Mouse (Mus musculus) bone marrow macrophage, adult 2 months (primary cell): ENCODE results near the gene Prickle2. TPM values are rescaled to one million over a fixed set of nuclear protein-coding genes. Genes with fewer than 3 reads are reported as not detected.

Experiments used
- H3K27ac ChIP-seq: 2 replicates; pipeline ENCODE4 v1.5.1; 2012; ENCODE audit warnings: low read depth, low read length; ENCODE audit not compliant: insufficient read depth
- H3K4me1 ChIP-seq: 2 replicates; pipeline ENCODE4 v1.6.1; 2012; ENCODE audit warnings: low read length; ENCODE audit not compliant: control insufficient read depth, insufficient read depth
- H3K4me3 ChIP-seq: 2 replicates; pipeline ENCODE4 v1.5.1; 2012; ENCODE audit warnings: mild to moderate bottlenecking, low read length, moderate library complexity; ENCODE audit not compliant: insufficient read depth
- CTCF ChIP-seq: IDR thresholded peaks from 2 replicates; pipeline ENCODE4 v1.5.1; 2012; ENCODE audit warnings: low read depth, mild to moderate bottlenecking, low read length, moderate library complexity
- POLR2A ChIP-seq: IDR thresholded peaks from 2 replicates; pipeline ENCODE4 v1.6.1; 2012; ENCODE audit warnings: mild to moderate bottlenecking, low read depth, low read length, borderline replicate concordance
- polyA plus RNA-seq: library from polyadenylated mRNA; stranded (reverse); fragments of >200 nt; gene quantifications from 2 replicates; pipeline ENCODE4 v1.2.4, GENCODE M21; 2012; ENCODE audit not compliant: missing spikeins, insufficient read depth, insufficient read length

Prickle2 gene
- polyA plus RNA-seq, 1 experiment, result 1.6 TPM

DNA sequence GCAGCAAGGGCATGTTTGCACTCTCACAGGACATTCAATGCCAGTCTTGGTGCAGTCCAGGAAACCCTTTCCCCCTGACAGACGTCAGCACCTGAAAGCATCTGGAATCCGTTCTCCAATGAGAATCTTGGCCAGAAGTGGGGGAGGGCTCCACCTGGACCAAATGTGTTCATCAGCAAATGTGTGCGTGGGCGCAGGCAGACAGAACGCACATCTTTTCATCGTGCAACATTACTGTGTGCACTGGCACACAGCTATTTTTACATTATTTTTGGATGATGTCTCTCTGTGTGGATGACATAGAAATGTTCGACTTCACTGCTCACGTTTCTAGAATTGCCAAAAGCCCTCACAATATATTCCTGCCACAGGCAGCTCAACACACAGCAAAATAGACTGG, 156.7 kb downstream of the Prickle2 start:
- TF ChIP-seq CTCF (no peak), POLR2A (no peak)
- H3K4me3 ChIP-seq, result no peak overlapping the region
- H3K4me1 ChIP-seq, result no peaks in the 10 kb centered on the region
- no peak overlapping the region for H3K27ac ChIP-seq

DNA sequence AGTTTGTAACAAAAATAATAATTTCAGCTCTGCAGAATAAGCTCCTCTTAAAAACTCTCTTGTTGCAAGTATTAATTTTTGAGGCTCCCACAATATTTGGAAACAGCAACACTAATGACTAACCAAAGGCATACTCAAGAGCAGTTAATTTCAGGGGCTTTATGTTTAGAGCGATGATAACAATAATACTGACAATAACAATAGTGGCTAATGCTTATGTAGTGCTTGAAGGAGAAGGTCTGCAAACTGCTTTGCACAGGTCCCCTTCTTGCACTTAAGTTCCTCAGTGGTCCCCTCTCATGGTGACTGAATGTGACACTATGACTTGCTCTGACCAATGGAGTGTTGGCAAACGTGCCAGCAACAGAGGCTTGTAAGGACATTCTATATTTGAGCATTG, 160.8 kb downstream of the Prickle2 start:
- Histone ChIP-seq H3K27ac (no peak overlapping the region), H3K4me3 (no peak overlapping the region), H3K4me1 (no peaks in the 10 kb centered on the region)
- no peak for TF ChIP-seq POLR2A
- TF ChIP-seq CTCF, result no peak

DNA sequence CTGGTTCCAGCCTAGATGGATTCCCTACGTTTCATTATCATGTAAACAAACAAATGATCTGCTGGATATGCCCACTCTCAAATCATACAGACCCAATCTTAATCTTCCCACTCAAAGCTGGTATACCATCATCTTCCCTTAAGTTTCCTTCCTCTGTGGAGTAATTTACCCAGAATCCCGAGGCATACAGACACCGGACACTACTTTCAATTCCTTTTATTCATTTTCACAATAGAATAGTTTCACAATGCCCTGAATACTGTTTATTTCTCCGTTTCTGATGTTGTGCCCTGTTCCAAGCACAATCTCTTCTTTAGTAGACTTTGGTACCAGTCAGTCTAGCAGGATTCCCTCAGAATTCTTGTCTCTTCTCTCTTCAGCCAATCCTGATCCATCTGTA, 162.1 kb downstream of the Prickle2 start:
- H3K4me3 ChIP-seq, result no peak overlapping the region
- H3K27ac ChIP-seq, result no peak overlapping the region
- TF ChIP-seq CTCF (no peak), POLR2A (no peak)
- no peaks in the 10 kb centered on the region for H3K4me1 ChIP-seq

DNA sequence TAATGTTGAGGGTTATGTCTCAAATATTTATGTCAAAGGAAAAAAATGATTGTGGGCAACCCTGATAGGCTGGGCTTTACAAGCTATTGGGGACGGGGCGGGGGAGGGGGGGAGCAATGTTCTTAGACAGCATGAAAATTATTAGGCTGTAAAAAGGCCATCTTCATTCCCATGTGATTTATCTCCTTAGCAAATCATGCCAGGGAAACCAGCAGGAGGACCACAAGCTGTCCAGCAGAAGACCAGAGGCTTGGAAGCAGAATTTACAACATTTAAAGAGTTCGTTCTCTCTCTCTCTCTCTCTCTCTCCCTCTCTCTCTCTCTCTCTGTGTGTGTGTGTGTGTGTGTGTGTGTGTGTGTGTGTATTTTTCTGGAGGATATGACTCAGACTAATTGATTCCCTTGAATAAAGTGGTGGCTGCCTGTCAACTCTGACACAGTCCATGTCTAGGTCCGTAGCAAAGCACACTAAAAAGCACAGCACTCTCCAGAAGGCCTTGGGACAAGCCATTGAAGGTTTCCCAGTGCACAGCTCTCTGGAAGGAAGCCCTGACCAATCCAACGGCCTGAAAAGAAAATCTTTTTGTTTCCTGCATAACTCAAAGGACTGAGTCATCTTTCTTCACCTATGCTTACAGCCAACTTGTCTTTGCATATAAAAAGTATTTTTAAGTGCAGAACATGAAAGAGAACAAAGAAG, 163.4 kb downstream of the Prickle2 start:
- TF ChIP-seq CTCF (no peak), POLR2A (no peak)

DNA sequence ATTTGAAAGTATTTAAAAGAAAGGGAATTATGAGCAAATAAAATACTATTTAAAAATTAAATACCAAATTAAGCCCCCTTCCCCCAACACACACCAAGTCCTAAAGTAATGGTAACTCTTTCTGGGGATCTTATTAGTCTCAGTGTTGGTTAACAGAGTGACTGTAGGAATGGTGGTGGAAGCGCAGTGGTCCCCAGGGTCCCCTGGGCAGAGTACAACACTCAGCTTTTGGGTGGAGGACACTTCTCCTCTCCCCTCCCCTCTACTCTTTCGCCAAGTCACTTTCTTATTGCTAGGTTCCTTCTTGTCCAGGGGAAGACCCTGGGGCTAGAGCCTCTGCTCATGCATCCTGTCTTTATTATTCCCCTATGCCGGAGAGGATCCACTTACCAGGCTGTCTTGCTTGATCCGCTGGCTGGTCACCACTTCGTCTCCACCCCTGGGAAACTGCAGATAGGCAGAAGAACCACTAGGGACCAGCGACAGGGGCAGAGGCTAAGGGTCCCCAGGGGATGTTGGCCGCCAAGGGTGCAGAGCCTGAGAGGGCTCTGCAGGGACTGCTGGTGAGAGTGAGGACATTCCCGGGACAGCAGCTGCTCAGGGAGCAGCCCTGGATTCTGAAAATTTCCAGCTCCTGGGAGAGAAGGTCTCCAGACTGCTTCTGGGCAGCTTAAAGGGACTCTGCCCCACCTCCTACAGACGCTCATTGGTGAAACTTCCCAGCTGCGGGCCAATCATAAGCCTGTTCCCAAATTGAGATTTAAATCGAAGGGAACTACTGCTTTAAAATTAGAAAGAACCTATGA, 171.5 kb downstream of the Prickle2 start:
- Histone ChIP-seq H3K4me3 (no peak overlapping the region), H3K27ac (no peak overlapping the region), H3K4me1 (no peaks in the 10 kb centered on the region)
- no peak for TF ChIP-seq CTCF
- TF ChIP-seq POLR2A, result no peak

More for the DNA sequence above, 163.4 kb downstream of the Prickle2 start:
- H3K4me3 ChIP-seq, result no peak overlapping the region
- no peaks in the 10 kb centered on the region for H3K4me1 ChIP-seq
- no peak overlapping the region for H3K27ac ChIP-seq

DNA sequence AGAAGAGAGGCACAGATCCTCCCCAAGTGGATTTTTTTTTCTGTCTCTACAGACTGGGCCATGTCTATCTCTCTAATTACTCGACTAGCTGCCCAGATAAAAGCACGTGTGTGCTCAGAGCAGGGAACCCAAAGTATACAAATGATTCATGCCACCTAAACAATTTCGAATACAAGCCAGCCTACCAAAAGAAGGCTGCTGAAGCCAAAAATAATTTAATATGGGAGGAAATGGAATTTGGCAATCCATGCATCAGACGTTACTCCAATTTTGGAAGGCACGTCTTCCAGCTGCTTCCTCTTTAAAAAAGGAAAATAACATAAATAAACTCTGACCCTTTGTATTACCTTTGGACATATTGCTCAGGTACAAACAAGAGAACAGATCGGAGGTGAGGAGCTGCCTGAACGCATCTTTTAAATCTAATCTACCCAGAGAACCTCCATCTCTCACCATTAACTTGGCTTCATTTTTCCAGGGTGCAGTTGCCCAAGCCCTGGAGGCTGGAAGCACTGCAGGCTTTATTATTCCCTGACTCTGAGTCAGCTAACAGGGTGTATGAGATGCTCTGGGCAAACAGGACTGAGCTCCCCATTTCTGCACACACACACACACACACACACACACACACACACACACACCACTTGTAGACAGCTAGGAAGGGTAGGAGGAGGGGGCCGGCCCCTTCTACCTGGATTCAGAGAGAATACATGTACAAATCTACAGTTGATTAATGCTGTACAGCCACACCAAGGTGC, 172.5 kb downstream of the Prickle2 start:
- Histone ChIP-seq H3K27ac (no peak overlapping the region), H3K4me1 (no peaks in the 10 kb centered on the region), H3K4me3 (no peak overlapping the region)
- TF ChIP-seq POLR2A (no peak), CTCF (no peak)

DNA sequence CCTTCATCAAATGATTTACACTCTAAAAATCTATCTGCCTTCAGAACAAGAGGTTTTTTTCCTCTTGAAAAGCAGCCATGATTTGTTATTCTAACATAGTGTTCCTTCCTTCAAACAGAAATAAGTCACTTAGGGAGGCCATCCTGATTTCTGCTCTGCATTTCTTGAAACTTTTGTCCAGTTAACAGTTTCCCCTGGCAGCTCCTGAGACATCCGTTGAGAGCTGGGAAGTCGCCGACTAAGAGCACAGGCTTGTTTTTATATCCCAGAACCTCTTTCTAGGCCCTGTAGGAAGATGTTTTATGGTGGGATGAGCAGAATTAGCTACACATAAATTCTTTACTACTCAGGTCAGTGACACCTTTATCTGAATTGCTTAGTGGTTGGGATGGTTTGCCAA, 173.1 kb downstream of the Prickle2 start:
- no peak for TF ChIP-seq CTCF
- no peak for TF ChIP-seq POLR2A
- H3K27ac ChIP-seq, result no peak overlapping the region

DNA sequence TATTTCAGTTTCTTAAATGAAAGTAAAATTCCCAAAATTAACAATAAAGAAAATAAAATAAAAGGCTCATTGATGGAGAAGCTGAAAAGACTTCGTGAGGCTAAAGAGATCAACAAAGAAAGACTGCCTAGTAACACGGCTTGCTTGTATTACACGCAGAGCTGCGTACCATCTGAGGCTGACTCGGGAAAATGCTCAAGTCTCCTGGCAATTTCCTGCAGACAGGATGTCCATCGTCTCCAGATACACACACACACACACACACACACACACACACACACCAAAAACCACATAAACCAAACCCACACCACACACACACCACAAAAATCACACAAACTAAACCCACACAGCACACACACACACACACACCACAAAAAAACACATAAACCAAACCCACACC, 173.6 kb downstream of the Prickle2 start:
- no peaks in the 10 kb centered on the region for H3K4me1 ChIP-seq
- no peak overlapping the region for H3K4me3 ChIP-seq
- no peak overlapping the region for H3K27ac ChIP-seq
- no peak for TF ChIP-seq POLR2A
- no peak for TF ChIP-seq CTCF

More for the DNA sequence above, 173.1 kb downstream of the Prickle2 start:
- H3K4me1 ChIP-seq, result no peaks in the 10 kb centered on the region
- H3K4me3 ChIP-seq, result no peak overlapping the region

DNA sequence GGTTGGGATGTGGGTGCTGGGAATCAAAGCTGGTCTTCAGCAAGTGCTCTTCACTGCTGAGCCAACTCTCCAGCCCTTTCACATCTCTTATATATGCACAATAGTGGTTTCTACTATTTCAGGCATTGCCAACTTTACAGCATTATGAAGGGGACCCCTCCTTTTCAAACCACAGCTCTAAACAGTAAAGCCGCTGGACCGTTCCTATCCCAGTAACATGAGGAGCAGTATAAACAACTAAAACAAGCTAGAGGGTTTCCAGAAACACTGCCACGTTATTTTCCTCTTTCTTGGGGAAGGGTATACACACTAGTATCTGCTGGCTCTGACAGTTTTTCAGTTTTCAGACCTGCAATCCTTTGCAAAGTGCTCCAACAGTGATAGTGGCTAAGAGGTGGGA, 179.7 kb downstream of the Prickle2 start:
- no peak overlapping the region for H3K27ac ChIP-seq
- TF ChIP-seq POLR2A (no peak), CTCF (no peak)
- no peak overlapping the region for H3K4me3 ChIP-seq
- H3K4me1 ChIP-seq, result no peaks in the 10 kb centered on the region
